Mouse (Mus musculus): Measurements from ENCODE around the gene Hsf3.
"Not testable (repeated sequence)": the region's sequence is repeated elsewhere in the genome, so short reads cannot be mapped to it uniquely, and the experiment has no call there.

Gene Hsf3

GRCm38 (mm10) chrX:96456201-96456963, at the start of gene Hsf3:
Gene Hsf3 (minus strand): TSS chrX:96456294.
- no peak for DNase-seq (ENCODE audit: low read depth in 2 of 2, low spot score in 2 of 2)

DNA sequence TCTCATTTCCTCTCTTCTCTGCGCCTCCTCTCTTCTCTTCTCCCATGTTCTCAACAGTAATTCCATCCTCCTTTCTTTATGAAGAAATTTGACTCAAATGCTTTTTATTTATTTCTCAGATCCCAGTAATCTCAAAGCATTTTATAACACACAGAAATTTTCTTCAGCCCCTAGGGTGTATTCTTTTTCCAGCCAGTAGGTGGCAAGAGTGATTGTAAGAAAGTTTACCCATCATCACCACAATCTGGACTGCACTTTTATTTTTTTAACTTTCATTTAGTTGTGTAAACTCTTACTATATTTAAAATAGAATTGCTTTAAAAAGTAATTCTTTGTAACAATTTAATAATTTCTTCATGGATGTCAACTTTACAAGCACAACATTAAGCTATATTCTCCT, 45.5 kb upstream of the Hsf3 start:
- DNase-seq (ENCODE audit: low read depth in 2 of 2, low spot score in 2 of 2) = no peak

GRCm38 (mm10) chrX:96455149-96455548, 945 bp downstream of the Hsf3 start, which contains the start of gene Heph:
Gene Heph (plus strand): TSS chrX:96455359.
- DNase-seq (ENCODE audit: low read depth in 2 of 2, low spot score in 2 of 2) = no peak

- no peak for DNase-seq (ENCODE audit: low read depth in 2 of 2, low spot score in 2 of 2)
Measured at GRCm38 (mm10) chrX:96419383-96419782, 36.7 kb downstream of the Hsf3 start.

DNA sequence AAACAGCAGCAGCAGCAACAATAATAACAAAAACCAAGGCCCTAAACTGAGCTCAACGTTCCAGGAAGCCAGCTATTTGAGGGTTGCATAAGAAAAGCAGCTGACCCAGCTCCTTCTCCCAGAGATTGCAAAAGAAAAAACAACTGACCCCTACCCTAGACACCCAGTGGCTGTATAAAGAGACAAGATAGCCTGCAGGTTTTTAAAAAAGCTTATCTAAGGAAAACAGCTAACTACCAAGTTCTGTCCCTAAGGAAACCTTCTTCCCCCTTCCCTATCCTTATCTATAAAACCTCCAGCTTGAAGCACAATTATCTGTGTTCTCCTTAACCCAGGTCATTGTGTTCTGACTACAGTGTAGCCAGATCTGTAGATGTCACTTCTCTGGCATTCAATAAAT, 38.4 kb downstream of the Hsf3 start:
- no peak for DNase-seq (ENCODE audit: low read depth in 2 of 2, low spot score in 2 of 2)

- no peak for DNase-seq (ENCODE audit: low read depth in 2 of 2, low spot score in 2 of 2)
Measured at GRCm38 (mm10) chrX:96416970-96417369, 39.1 kb downstream of the Hsf3 start.

DNA sequence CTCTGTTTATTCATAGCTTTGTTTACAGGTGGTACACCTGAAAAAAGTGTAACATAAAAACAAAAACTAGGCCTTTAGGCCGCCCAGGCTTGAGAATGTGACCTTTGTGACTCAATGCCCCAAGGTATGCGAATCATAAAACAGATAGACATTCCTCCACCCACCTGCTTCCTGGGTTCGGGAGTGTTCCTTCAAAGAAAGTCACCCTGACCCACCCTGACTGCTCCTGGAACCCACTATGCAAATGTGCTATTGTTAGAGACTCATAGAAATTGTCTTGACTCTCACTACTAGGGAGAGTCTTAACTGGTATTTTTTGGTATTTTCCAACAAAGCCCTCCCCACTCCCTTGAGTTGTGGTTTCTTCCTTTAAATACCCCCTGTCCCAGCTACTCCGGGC, 40.7 kb downstream of the Hsf3 start:
- DNase-seq (ENCODE audit: low read depth in 2 of 2, low spot score in 2 of 2) = not testable (repeated sequence)

GRCm38 (mm10) chrX:96339108-96339507, 117.0 kb downstream of the Hsf3 start:
- DNase-seq (ENCODE audit: low read depth in 2 of 2, low spot score in 2 of 2) = no peak

- no peak for DNase-seq (ENCODE audit: low read depth in 2 of 2, low spot score in 2 of 2)
Measured at GRCm38 (mm10) chrX:96329764-96330163, 126.3 kb downstream of the Hsf3 start.

- DNase-seq (ENCODE audit: low read depth in 2 of 2, low spot score in 2 of 2) = no peak
Measured at GRCm38 (mm10) chrX:96293338-96293737, 162.8 kb downstream of the Hsf3 start, which contains the start of gene Vsig4. Gene Vsig4 (minus strand): TSS chrX:96293438.

- no peak for DNase-seq (ENCODE audit: low read depth in 2 of 2, low spot score in 2 of 2)
Measured at GRCm38 (mm10) chrX:96256509-96256908, 199.6 kb downstream of the Hsf3 start.

Data from CD8-positive naive resting alpha-beta T cell, adult 2 months (primary cell).